Mouse (Mus musculus): ENCODE measurements at regions not wholly inside any gene's neighbourhood (a gene's known extent, or its start where the extent isn't known, plus 50 kb on each side); places are given as distances from the start of the nearest gene placed in this dataset.

- TF ChIP-seq GATA1 (IDR thresholded peaks at IDR 0.05; ENCODE audit: borderline replicate concordance, low read length) (no peak), FLI1 (IDR thresholded peaks at IDR 0.05; ENCODE audit: low read length) (no peak)
Measured at GRCm38 (mm10) chr13:25882818-25883217, 612.5 kb upstream of the Nrsn1 start.

All from megakaryocyte, embryonic 14.5 days (primary cell).